Mouse (Mus musculus) cerebellum, postnatal 10 days (tissue): ENCODE results near the gene Bud31.
"Not testable (repeated sequence)": the region's sequence is repeated elsewhere in the genome, so short reads cannot be mapped to it uniquely, and the experiment has no call there.

Source experiments
- DNase-seq, 2 experiments: peaks; one replicate each; pipeline ENCODE4 v3.0.0; 2021; ENCODE audit warnings: mixed read lengths in 2 of 2

Bud31 gene

GRCm38 (mm10) chr5:145139571-145140519 lies at the start of gene Bud31, which contains the start of gene Pdap1:
TSS of gene Bud31 (plus strand) at chr5:145140362.
TSS of gene Pdap1 (minus strand) at chr5:145140238.
- DNase-seq, result peak; percentile 97 to 98

GRCm38 (mm10) chr5:145096195-145096594 lies 44.0 kb upstream of the Bud31 start:
- no peak for DNase-seq

DNA sequence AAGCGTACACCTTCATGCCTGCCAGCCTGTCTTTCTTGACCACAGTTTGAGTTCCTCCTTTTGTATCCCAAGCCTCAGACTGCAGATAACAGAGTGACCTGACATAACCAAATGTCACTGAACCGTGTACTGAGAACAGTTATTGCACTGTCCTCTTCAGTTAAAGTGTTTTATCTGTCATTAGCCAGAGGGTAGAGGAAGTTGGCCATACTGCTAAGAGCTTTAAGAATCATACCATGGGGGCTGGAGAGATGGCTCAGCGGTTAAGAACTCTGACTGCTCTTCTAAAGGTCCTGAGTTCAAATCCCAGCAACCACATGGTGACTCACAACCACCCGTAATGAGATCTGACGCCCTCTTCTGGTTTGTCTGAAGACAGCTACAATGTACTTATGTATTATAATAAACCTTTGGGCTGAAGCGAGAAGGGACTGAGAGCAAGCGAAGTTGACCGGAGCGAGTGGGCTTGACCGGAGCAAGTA lies 41.8 kb upstream of the Bud31 start:
- no peak for DNase-seq

DNA sequence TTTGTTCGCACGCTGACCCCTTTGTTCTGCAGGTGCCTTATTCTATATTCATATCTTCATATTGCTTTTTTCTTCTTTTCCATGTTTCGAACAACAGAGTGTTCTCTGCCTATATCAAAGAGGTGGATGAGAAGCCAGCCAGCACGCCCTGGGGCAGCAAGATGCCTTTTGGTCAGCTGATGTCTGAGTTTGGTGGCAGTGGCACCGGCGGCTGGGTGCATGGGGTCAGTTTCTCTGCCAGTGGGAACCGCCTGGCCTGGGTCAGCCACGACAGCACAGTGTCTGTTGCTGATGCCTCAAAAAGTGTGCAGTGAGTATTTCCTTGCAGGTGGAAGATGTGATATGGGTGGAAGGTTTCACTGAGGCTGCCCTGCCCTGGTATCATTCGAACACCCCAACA lies 39.2 kb upstream of the Bud31 start:
- DNase-seq, result no peak

GRCm38 (mm10) chr5:145101451-145101850 lies 38.7 kb upstream of the Bud31 start:
- not testable (repeated sequence) for DNase-seq

DNA sequence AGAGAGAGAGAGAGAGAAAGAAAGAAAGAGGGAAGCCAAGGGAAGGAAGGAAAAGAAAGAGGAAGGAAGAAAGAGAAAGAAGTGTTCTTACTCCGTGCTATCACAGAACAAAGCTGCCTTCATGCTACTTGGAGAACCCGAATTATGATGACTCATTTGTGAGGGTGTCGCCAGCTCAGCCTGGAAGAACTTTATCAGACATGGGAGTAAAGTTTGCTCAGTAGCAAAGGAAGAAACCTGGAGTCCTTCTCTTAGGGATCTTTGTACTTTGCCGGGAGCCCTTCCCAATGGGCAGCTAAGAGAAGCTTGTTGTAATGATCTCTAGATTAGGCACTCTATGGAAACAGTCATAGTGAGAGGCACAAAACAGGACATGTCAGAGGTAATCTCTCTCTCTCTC lies 37.5 kb upstream of the Bud31 start:
- DNase-seq, result no peak

GRCm38 (mm10) chr5:145104328-145104727 lies 35.8 kb upstream of the Bud31 start:
- peak in 1 of 2 experiments; percentile 17 for DNase-seq

- no peak for DNase-seq
These were observed 34.4 kb upstream of the Bud31 start for GRCm38 (mm10) chr5:145105694-145106275.

GRCm38 (mm10) chr5:145110401-145110800 lies 29.8 kb upstream of the Bud31 start:
- no peak for DNase-seq

DNA sequence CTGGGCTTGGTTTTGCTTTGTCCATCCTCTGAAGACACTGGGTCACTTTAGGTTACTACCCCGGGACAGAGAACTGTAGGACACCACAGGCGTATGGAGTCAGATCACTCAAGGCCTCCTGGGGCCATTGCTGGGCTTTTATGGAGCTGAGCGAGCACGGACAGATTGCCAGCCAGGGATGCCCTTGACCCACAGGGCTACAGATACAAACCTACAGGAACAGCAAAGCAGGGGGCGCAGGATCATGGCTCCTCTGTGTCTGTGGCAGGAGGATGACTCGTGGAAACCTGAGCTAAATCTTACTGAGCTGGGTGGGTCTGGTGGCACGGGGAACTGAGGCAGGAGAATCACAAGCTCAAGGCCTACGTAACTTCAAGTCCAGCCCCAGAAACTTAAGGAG lies 27.6 kb upstream of the Bud31 start:
- no peak for DNase-seq

- no peak for DNase-seq
These were observed 26.7 kb upstream of the Bud31 start for GRCm38 (mm10) chr5:145113416-145113815.

GRCm38 (mm10) chr5:145114071-145114605 lies 26.0 kb upstream of the Bud31 start, which contains the start of gene Arpc1b:
TSS of gene Arpc1b (plus strand) at chr5:145114215.
- peak; percentile 30 to 61 for DNase-seq

DNA sequence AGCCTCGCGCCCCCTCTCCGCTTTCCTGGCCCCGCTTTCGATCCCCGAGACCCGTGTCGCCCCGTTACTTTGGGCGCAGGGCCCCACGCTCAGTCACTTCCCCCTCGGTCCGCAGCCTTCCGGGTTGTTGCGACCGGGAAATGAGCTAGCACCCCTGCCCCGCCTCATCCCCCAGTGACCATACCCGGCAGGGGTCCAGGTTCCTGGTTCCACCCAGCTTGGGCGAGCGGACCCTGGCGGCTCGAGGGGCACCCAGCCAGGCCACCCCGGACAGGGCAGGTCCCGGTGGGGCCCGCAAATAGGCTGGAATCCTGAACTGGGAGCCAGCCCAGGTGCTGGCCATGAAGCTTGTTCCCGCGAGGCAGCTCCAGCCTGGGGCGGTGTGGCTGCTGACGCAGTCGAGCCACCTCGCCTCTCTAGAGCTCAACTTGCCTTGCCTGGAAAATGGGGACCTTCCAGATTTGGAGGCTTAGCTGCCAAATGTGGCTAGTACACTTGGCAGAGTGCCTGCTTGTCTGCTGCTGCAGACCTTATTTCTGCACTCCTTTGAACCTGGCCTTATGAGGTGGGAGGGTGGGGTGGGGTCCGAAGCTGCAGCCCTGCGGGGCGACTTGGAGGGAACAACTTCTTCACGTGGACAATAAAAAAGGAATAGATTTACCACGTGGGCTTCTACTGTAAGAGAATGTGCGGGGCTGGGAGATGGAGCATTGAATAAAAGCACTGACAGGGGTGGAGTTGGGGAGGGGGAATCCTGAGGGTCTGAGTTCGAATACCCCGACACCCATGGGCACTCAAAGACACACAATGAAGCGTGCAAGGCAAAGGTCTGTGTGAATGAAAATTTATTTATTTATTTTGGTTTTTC lies 25.3 kb upstream of the Bud31 start:
- DNase-seq, result peak; percentile 61 to 68

GRCm38 (mm10) chr5:145115736-145116135 lies 24.4 kb upstream of the Bud31 start:
- DNase-seq, result no peak

DNA sequence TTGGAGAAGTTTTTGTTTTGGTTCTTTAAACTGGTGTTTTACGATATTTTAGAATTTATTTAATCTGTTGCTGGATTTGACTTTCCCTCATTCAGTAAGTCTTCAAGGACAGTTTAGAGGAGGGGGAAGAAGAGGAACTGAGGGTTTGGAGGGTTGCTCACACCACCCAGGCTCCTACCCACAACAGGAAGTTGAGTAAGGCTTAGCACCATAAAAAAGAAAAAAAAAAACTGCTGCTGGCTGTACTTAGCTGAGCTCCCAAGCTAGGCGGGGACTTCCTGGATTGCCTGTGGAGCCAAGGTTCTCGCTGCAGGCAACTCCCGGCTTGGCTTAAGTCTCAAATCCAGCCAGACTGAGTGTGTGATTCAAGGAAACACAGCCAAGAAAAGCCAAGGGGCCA lies 23.8 kb upstream of the Bud31 start:
- DNase-seq, result no peak

GRCm38 (mm10) chr5:145116916-145117315 lies 23.2 kb upstream of the Bud31 start:
- peak; percentile 77 to 83 for DNase-seq

DNA sequence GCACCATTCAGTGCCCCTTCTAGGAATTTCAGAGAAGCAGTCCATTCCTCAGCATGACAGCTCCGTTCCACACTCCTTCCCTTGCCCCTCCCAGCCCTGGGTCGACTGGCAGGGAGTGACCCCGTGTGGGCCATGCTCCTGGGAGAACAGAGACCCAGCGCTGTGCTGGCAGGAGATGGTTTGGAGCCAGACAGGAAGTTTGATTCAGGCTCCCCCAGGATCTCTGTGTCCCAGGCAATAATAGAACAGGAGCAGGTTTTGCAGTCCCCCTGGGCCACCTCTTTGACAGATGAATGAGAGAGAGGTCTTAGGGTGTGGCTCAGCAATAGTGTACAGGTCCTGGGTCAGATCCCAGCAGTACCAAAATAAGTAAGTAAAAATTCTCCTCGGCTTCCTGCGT lies 22.2 kb upstream of the Bud31 start:
- DNase-seq, result no peak

- no peak for DNase-seq
These were observed 21.7 kb upstream of the Bud31 start for GRCm38 (mm10) chr5:145118461-145118860.

GRCm38 (mm10) chr5:145119385-145119784 lies 20.8 kb upstream of the Bud31 start:
- no peak for DNase-seq

DNA sequence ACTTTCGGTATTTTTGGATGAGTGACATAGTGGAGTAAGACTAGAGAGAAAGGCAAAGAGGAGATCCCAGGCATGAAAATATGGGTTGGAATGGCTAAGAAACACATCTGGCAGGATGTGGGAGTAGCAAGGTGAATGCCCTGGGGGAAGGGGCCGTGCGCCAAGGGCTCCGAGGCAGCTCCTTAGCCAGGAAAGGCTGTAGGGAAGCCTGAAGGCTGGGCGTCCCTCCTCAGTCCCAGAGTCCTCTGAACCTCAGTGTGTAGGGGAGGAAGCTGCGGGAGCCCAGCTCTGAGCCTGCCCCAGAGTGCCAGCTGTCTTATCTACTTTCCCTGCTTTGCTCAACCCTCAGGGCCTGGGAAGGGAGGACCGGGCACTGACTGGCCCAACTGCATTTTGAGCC lies 19.2 kb upstream of the Bud31 start:
- DNase-seq, result no peak

DNA sequence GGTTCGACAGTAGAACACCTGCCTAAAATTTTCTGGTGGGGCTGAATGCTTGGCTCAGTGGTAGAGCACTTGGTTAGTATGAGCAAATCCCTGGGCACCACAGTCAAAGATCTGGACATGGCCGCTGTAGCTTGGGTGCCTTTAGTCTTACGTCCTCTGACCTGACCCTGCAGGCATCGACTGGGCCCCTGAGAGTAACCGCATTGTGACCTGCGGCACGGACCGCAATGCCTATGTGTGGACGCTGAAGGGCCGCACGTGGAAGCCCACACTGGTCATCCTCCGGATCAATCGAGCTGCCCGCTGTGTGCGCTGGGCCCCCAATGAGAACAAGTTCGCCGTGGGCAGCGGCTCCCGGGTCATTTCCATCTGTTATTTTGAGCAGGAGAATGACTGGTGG lies 16.8 kb upstream of the Bud31 start:
- DNase-seq, result no peak

- DNase-seq, result no peak
These were observed 13.6 kb upstream of the Bud31 start for GRCm38 (mm10) chr5:145126580-145126979.

GRCm38 (mm10) chr5:145129124-145129523 lies 11.0 kb upstream of the Bud31 start:
- peak in 1 of 2 experiments; percentile 37 for DNase-seq
